Mouse (Mus musculus) erythroblast, embryonic 14.5 days (primary cell): ENCODE data around the gene Tnfrsf26.

Experiments
- GATA1 ChIP-seq: IDR thresholded peaks from 2 replicates; pipeline ENCODE4 v1.6.1; 2012; ENCODE audit warnings: low read length, inconsistent platforms, mixed read lengths
- TAL1 ChIP-seq: IDR thresholded peaks from 3 replicates; pipeline ENCODE4 v1.6.1; 2012; ENCODE audit warnings: low read length, inconsistent platforms, mixed read lengths

DNA sequence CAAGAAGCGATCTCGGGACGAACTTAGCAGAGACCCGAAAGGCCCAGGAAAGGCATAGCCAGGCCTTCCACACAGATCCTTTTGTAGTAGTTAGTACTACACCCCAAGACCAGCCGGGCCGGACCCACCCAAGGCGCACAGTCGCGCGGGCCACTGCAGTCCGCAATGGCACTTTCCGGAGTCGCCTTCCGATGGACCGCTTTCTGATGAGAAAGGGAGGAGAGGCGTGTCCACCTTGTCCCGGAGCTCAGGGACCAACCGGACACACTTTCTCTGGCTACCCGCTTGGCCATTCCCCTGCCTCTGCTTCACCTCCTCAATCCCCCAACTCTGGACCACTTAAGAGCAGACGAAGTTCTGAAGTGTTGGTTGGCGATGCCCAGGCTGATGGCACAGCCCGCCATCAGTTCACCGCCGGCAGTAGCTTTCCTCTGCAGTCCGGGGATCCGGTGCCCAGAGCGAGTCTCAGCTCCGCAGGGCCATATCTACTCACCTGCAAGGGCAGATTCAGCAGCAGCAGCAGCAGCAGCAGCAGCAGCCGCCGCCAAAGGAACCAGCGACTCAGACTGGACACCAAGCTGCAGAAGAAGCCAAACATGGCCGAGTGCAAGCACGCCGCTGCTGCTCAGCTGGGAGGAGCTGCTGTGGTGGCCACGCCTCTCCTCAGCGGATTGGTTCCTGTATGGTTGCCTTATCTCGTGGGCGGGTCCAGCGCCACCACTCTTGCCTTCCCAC is 20.7 kb upstream of the Tnfrsf26 start, which contains the start of gene Tnfrsf22:
- no peak for TF ChIP-seq GATA1
- no peak for TF ChIP-seq TAL1
